In genomic region chr17:66110746-66111145, GRCm38 (mm10) we compare ENCODE assay signal across 8 mouse cellular contexts. TPM values are rescaled to one million over a fixed set of nuclear protein-coding genes. Genes with fewer than 3 reads are reported as not detected.
A peak's percentile ranks its signal among the peaks of the same experiment; 100 is the strongest.
DNase-seq lines count a peak whose midpoint lies in the region; ATAC-seq and TF ChIP-seq lines count a peak whose summit lies in the region.

No protein-coding gene starts in this region.

- peaks cover 24% of the 10 kb centered on the region for H3K36me3 ChIP-seq in kidney, embryonic 15.5 days
- H3K36me3 ChIP-seq in MEL (ENCODE audit: control insufficient read depth in 1 of 2, insufficient read depth in 2 of 2, low read length in 2 of 2): peaks cover 0 to 8% of the 10 kb centered on the region in 2 experiments
- H3K36me3 ChIP-seq in heart, embryonic 12.5 days: peaks cover 23% of the 10 kb centered on the region
- H3K36me3 ChIP-seq in limb, embryonic 12.5 days: peaks cover 23% of the 10 kb centered on the region
- peaks cover 21% of the 10 kb centered on the region for H3K36me3 ChIP-seq in neural tube, embryonic 12.5 days

- peak overlapping the region; percentile 60 for H3K4me2 ChIP-seq in kidney, embryonic 15.5 days
- H3K4me2 ChIP-seq in heart, embryonic 12.5 days: peak overlapping the region; percentile 76
- H3K4me2 ChIP-seq in limb, embryonic 12.5 days: peak overlapping the region; percentile 65
- peak overlapping the region; percentile 72 for H3K4me2 ChIP-seq in neural tube, embryonic 12.5 days (replicated peaks)

- H3K4me1 ChIP-seq in kidney, embryonic 15.5 days: peaks cover 17% of the 10 kb centered on the region
- H3K4me1 ChIP-seq in MEL (ENCODE audit: control insufficient read depth in 1 of 2, insufficient read depth in 2 of 2, low read length in 2 of 2): peaks cover 0 to 11% of the 10 kb centered on the region in 2 experiments; a peak in 3 of 4 replicates
- peaks cover 16% of the 10 kb centered on the region for H3K4me1 ChIP-seq in heart, embryonic 12.5 days (replicated peaks)
- H3K4me1 ChIP-seq in limb, embryonic 12.5 days (replicated peaks): peaks cover 14% of the 10 kb centered on the region
- H3K4me1 ChIP-seq in neural tube, embryonic 12.5 days: peaks cover 13% of the 10 kb centered on the region

- WGBS in kidney, embryonic 15.5 days: 32% methylated on average over 6 of the region's 6 CpGs
- WGBS in heart, embryonic 12.5 days: 43% methylated on average over 6 of the region's 6 CpGs
- 48% methylated on average over 6 of the region's 6 CpGs for WGBS in limb, embryonic 12.5 days
- WGBS in neural tube, embryonic 12.5 days: 63% methylated on average over 6 of the region's 6 CpGs

- no peak for ATAC-seq in kidney, embryonic 15.5 days (replicated peaks; ENCODE audit: low FRiP score)
- no peak for ATAC-seq in heart, embryonic 12.5 days (ENCODE audit: insufficient number of reproducible peaks, low FRiP score)
- no peak for ATAC-seq in limb, embryonic 12.5 days (ENCODE audit: insufficient number of reproducible peaks, insufficient read depth, low FRiP score, low TSS enrichment, low read depth)
- no peak for ATAC-seq in neural tube, embryonic 12.5 days (ENCODE audit: low FRiP score, low read depth)

- no peak for DNase-seq in kidney, adult 18-20 months
- peak; percentile 49 for DNase-seq in MEL (ENCODE audit: low read depth, low spot score)
- DNase-seq in yolk sac, embryonic 10.5 days (ENCODE audit: low spot score): no peak
- DNase-seq in cerebellum, adult 18-20 months: no peak

- TF ChIP-seq EP300 in MEL (IDR thresholded peaks at IDR 0.05; ENCODE audit: low read depth in 1 of 2, low read length in 2 of 2): no peak

- no peaks in the 10 kb centered on the region for H3K27me3 ChIP-seq in kidney, embryonic 15.5 days
- no peaks in the 10 kb centered on the region for H3K27me3 ChIP-seq in MEL (ENCODE audit: control insufficient read depth in 1 of 2, insufficient read depth in 2 of 2, low read length in 2 of 2)
- no peaks in the 10 kb centered on the region for H3K27me3 ChIP-seq in heart, embryonic 12.5 days (replicated peaks)
- H3K27me3 ChIP-seq in limb, embryonic 12.5 days: no peaks in the 10 kb centered on the region
- H3K27me3 ChIP-seq in neural tube, embryonic 12.5 days (replicated peaks): no peaks in the 10 kb centered on the region

- no peak for TF ChIP-seq RAD21 in MEL (IDR thresholded peaks at IDR 0.05; ENCODE audit: low read depth, low read length)

- peaks cover 12% of the 10 kb centered on the region for H3K79me2 ChIP-seq in MEL (ENCODE audit: control insufficient read depth, insufficient read depth, low read length, poor library complexity)

- H3K27ac ChIP-seq in kidney, embryonic 15.5 days: peak overlapping the region; percentile 87
- peak overlapping the region; percentile 44; the same call in 1 of the 2 replicates for H3K27ac ChIP-seq in MEL (ENCODE audit: control insufficient read depth, low read depth, low read length)
- H3K27ac ChIP-seq in heart, embryonic 12.5 days (ENCODE audit: poor library complexity, severe bottlenecking): no peak overlapping the region
- no peak overlapping the region for H3K27ac ChIP-seq in limb, embryonic 12.5 days
- H3K27ac ChIP-seq in neural tube, embryonic 12.5 days: no peak overlapping the region

- TF ChIP-seq POLR2A in MEL (IDR thresholded peaks at IDR 0.05; ENCODE audit: control insufficient read depth in 1 of 2, insufficient read depth in 1 of 2, low read depth in 1 of 2, low read length in 2 of 2, poor library complexity in 1 of 2): no peak

- H3K9ac ChIP-seq in kidney, embryonic 15.5 days: peak overlapping the region; percentile 70
- peak overlapping the region; percentile 78 for H3K9ac ChIP-seq in MEL (ENCODE audit: control insufficient read depth, low read depth, low read length, poor library complexity, severe bottlenecking)
- H3K9ac ChIP-seq in heart, embryonic 12.5 days: peak overlapping the region; percentile 91
- no peak overlapping the region for H3K9ac ChIP-seq in limb, embryonic 12.5 days (replicated peaks)
- 0 out of 2 replicates have a peak overlapping the region, but pooled peaks have one; percentile 22 for H3K9ac ChIP-seq in neural tube, embryonic 12.5 days

- peak overlapping the region; percentile 85 for H3K4me3 ChIP-seq in kidney, embryonic 15.5 days (replicated peaks)
- peak overlapping the region; percentile 78 to 90 for H3K4me3 ChIP-seq in MEL (ENCODE audit: control insufficient read depth in 1 of 2, insufficient read depth in 1 of 2, low read depth in 2 of 2, low read length in 2 of 2)
- peak overlapping the region; percentile 97 for H3K4me3 ChIP-seq in heart, embryonic 12.5 days
- peak overlapping the region; percentile 86 for H3K4me3 ChIP-seq in limb, embryonic 12.5 days (replicated peaks)
- H3K4me3 ChIP-seq in neural tube, embryonic 12.5 days: peak overlapping the region; percentile 87; the same call in 1 of the 2 replicates

- no peaks in the 10 kb centered on the region for H3K9me3 ChIP-seq in kidney, embryonic 15.5 days (replicated peaks)
- no peaks in the 10 kb centered on the region for H3K9me3 ChIP-seq in MEL (replicated peaks; ENCODE audit: insufficient read depth, low read length)
- no peaks in the 10 kb centered on the region for H3K9me3 ChIP-seq in heart, embryonic 12.5 days (replicated peaks)
- H3K9me3 ChIP-seq in limb, embryonic 12.5 days: no peaks in the 10 kb centered on the region
- no peaks in the 10 kb centered on the region for H3K9me3 ChIP-seq in neural tube, embryonic 12.5 days

- TF ChIP-seq CTCF in MEL (IDR thresholded peaks at IDR 0.05 in 2 of 3, conservative IDR thresholded peaks at IDR 0.05 in 1 of 3; ENCODE audit: control insufficient read depth in 1 of 3, insufficient read depth in 1 of 3, low read depth in 2 of 3, low read length in 3 of 3, poor library complexity in 1 of 3, severe bottlenecking in 1 of 3): no peak

TF ChIP-seq in MEL, 35 proteins besides CTCF, POLR2A, EP300 and RAD21 (continues in another document):
- no peak for TF ChIP-seq GATA1 (IDR thresholded peaks at IDR 0.05; ENCODE audit: low read depth, low read length)
- no peak for TF ChIP-seq TAL1 (IDR thresholded peaks at IDR 0.05; ENCODE audit: low read length)
- no peak for TF ChIP-seq MEF2A (IDR thresholded peaks at IDR 0.05; ENCODE audit: extremely low read depth, insufficient replicate concordance, low read depth, low read length, poor library complexity, severe bottlenecking)
- no peak for TF ChIP-seq E2F4 (IDR thresholded peaks at IDR 0.05; ENCODE audit: borderline replicate concordance, low read depth, low read length)
- TF ChIP-seq CHD2 (IDR thresholded peaks at IDR 0.05; ENCODE audit: low read length): no peak
- TF ChIP-seq MXI1 (IDR thresholded peaks at IDR 0.05; ENCODE audit: low read depth, low read length): no peak
- no peak for TF ChIP-seq SMC3 (IDR thresholded peaks at IDR 0.05; ENCODE audit: low read depth, low read length)
- no peak for TF ChIP-seq NRF1 (IDR thresholded peaks at IDR 0.05; ENCODE audit: insufficient read depth, low read depth, low read length, poor library complexity, severe bottlenecking)
- TF ChIP-seq POLR2AphosphoS2 (IDR thresholded peaks at IDR 0.05; ENCODE audit: low read length): no peak
- TF ChIP-seq POLR2AphosphoS5 (IDR thresholded peaks at IDR 0.05; ENCODE audit: borderline replicate concordance, low read depth, low read length): no peak
- no peak for TF ChIP-seq ETS1 (IDR thresholded peaks at IDR 0.05; ENCODE audit: low read depth, low read length)
- no peak for TF ChIP-seq SIN3A (IDR thresholded peaks at IDR 0.05; ENCODE audit: low read length)
- TF ChIP-seq UBTF (IDR thresholded peaks at IDR 0.05; ENCODE audit: borderline replicate concordance, insufficient read depth, low read depth, low read length): no peak

RNA-seq across cellular contexts. Expression of gene Washc1, which starts 0.6 kb away (rescaled TPM):
- 40.3 and 41.7 TPM in 2 replicates for polyA plus RNA-seq in kidney, embryonic 15.5 days (2015; fragmentation: Nextera tagmentation; extraction: Ambion mirVana)
- total RNA-seq in MEL (2012; rRNA removed): 37.0 and 37.8 TPM in 2 replicates
- polyA plus RNA-seq in MEL (2012; ENCODE audit: insufficient read depth in 1 of 2, insufficient read length in 2 of 2, low read depth in 1 of 2, low replicate concordance in 2 of 2, missing spikeins in 1 of 2): 10 to 100 TPM in 1 of 2 experiments, not detected in 1; 58.6 TPM
- 27.6 and 30.2 TPM in 2 replicates for polyA plus RNA-seq in heart, embryonic 12.5 days (2016; fragmentation: Nextera tagmentation; extraction: Ambion mirVana)
- polyA plus RNA-seq in limb, embryonic 12.5 days (2016; fragmentation: Nextera tagmentation; extraction: Ambion mirVana): 37.4 and 40.9 TPM in 2 replicates
- 38.7 and 39.1 TPM in 2 replicates for polyA plus RNA-seq in neural tube, embryonic 12.5 days (2016; fragmentation: Nextera tagmentation; extraction: Ambion mirVana)

RNA-seq across cellular contexts. Expression of gene Ndufv2, which starts 9.4 kb away (rescaled TPM):
- polyA plus RNA-seq in kidney, embryonic 15.5 days (2015; fragmentation: Nextera tagmentation; extraction: Ambion mirVana): 364 and 390 TPM in 2 replicates
- total RNA-seq in MEL (2012; rRNA removed): 150 and 169 TPM in 2 replicates
- 100 to 1,000 TPM in 1 of 2 experiments, not detected in 1; 178 TPM for polyA plus RNA-seq in MEL (2012; ENCODE audit: insufficient read depth in 1 of 2, insufficient read length in 2 of 2, low read depth in 1 of 2, low replicate concordance in 2 of 2, missing spikeins in 1 of 2)
- 482 and 485 TPM in 2 replicates for polyA plus RNA-seq in heart, embryonic 12.5 days (2016; fragmentation: Nextera tagmentation; extraction: Ambion mirVana)
- polyA plus RNA-seq in limb, embryonic 12.5 days (2016; fragmentation: Nextera tagmentation; extraction: Ambion mirVana): 295 and 307 TPM in 2 replicates
- polyA plus RNA-seq in neural tube, embryonic 12.5 days (2016; fragmentation: Nextera tagmentation; extraction: Ambion mirVana): 299 and 308 TPM in 2 replicates

RNA-seq across cellular contexts. Expression of gene Ddx11, which starts 12.6 kb away (rescaled TPM):
- 23.0 and 26.1 TPM in 2 replicates for polyA plus RNA-seq in kidney, embryonic 15.5 days (2015; fragmentation: Nextera tagmentation; extraction: Ambion mirVana)
- 26.9 and 27.2 TPM in 2 replicates for total RNA-seq in MEL (2012; rRNA removed)
- polyA plus RNA-seq in MEL (2012; ENCODE audit: insufficient read depth in 1 of 2, insufficient read length in 2 of 2, low read depth in 1 of 2, low replicate concordance in 2 of 2, missing spikeins in 1 of 2): 10 to 100 TPM in 1 of 2 experiments, not detected in 1; 32.7 TPM
- polyA plus RNA-seq in heart, embryonic 12.5 days (2016; fragmentation: Nextera tagmentation; extraction: Ambion mirVana): 18.0 and 20.5 TPM in 2 replicates
- 33.4 and 45.0 TPM in 2 replicates for polyA plus RNA-seq in limb, embryonic 12.5 days (2016; fragmentation: Nextera tagmentation; extraction: Ambion mirVana)
- polyA plus RNA-seq in neural tube, embryonic 12.5 days (2016; fragmentation: Nextera tagmentation; extraction: Ambion mirVana): 17.1 and 18.0 TPM in 2 replicates

RNA-seq across cellular contexts. Expression of gene Ankrd12, which starts 33.9 kb away (rescaled TPM):
- 24.8 and 26.0 TPM in 2 replicates for polyA plus RNA-seq in kidney, embryonic 15.5 days (2015; fragmentation: Nextera tagmentation; extraction: Ambion mirVana)
- 9.6 and 10.0 TPM in 2 replicates for total RNA-seq in MEL (2012; rRNA removed)
- polyA plus RNA-seq in MEL (2012; ENCODE audit: insufficient read depth in 1 of 2, insufficient read length in 2 of 2, low read depth in 1 of 2, low replicate concordance in 2 of 2, missing spikeins in 1 of 2): 10 to 100 TPM in 1 of 2 experiments, not detected in 1; 13.3 TPM
- polyA plus RNA-seq in heart, embryonic 12.5 days (2016; fragmentation: Nextera tagmentation; extraction: Ambion mirVana): 18.7 and 19.6 TPM in 2 replicates
- polyA plus RNA-seq in limb, embryonic 12.5 days (2016; fragmentation: Nextera tagmentation; extraction: Ambion mirVana): 25.0 and 28.2 TPM in 2 replicates
- polyA plus RNA-seq in neural tube, embryonic 12.5 days (2016; fragmentation: Nextera tagmentation; extraction: Ambion mirVana): 69.2 and 72.3 TPM in 2 replicates

Comparison
In these comparisons a context has a peak if more than half of its experiments do, and no peak if none do; other contexts are left out.
1. H3K27ac ChIP-seq: peak in kidney, embryonic 15.5 days (single experiment) and MEL (single experiment); none in heart, embryonic 12.5 days (single experiment), limb, embryonic 12.5 days (single experiment) and neural tube, embryonic 12.5 days (single experiment).
2. Peak in every context shown above with its lines, with median percentiles within 50 percentile points of each other: H3K4me2 ChIP-seq and H3K4me3 ChIP-seq.